Mouse (Mus musculus): ENCODE measurements around the gene Kcnk5. TPM values are rescaled to one million over a fixed set of nuclear protein-coding genes. Genes with fewer than 3 reads are reported as not detected.

Gene Kcnk5
- polyA plus RNA-seq, 1 experiment from 2014 or later = 5.5 TPM

DNA sequence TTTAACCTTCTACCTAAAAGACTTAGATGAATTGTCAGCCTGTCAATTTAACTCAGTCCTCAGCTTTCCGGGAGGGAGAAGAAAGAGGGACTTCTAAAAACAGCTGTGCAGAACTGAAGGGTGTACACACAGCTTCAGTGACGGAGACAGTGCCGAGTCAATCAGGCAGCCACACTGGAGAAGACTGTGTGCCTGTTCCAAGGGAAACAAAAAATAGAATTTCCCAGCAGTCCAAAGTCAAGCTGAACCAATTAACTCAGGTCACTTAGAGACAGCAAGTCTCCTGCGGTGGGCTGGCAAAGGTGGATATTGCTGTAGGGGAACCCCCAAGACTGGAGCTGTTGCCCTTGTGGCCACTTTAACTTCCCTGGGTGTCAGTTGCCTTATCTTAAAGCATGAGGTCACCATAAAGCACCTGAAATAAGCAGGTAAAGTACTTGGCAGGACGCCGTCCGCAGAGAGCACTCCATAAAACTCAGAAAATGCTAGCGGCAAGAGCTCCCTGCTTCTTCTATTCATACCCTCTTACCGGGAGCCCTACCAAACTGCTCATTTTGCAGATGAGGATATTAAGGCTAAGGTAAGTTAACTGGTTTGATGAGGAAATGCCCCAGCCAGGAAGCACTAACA is 4.0 kb downstream of the Kcnk5 start:
- H3K4me3 ChIP-seq (ENCODE audit: low read depth, low read length) = no peak overlapping the region
- WGBS = 74% methylated on average over 9 of the region's 9 CpGs
- H3K4me2 ChIP-seq (replicated peaks; ENCODE audit: low read depth, low read length) = no peak overlapping the region

GRCm38 (mm10) chr14:20175705-20176104 is 5.9 kb downstream of the Kcnk5 start:
- WGBS = 90% methylated on average over 4 of the region's 4 CpGs
- Histone ChIP-seq H3K27me3 (ENCODE audit: control insufficient read depth, insufficient read depth, low read length) (no peaks in the 10 kb centered on the region), H3K4me1 (ENCODE audit: control insufficient read depth, insufficient read depth, low read length) (peaks cover 10% of the 10 kb centered on the region; the same call in 1 of the 2 replicates), H3K9me3 (ENCODE audit: control insufficient read depth, low read depth, low read length) (no peaks in the 10 kb centered on the region), H3K36me3 (ENCODE audit: control insufficient read depth, insufficient read depth, low read length) (no peaks in the 10 kb centered on the region), H3K4me3 (ENCODE audit: low read depth, low read length) (no peak overlapping the region), H3K9ac (replicated peaks; ENCODE audit: low read depth, low read length) (no peak overlapping the region), H3K27ac (ENCODE audit: low read length) (no peak overlapping the region), H3K4me2 (replicated peaks; ENCODE audit: low read depth, low read length) (no peak overlapping the region)
- ATAC-seq (ENCODE audit: insufficient number of reproducible peaks, insufficient read depth, low FRiP score, low read depth) = no peak

More for the DNA sequence above, 4.0 kb downstream of the Kcnk5 start:
- Histone ChIP-seq H3K27me3 (ENCODE audit: control insufficient read depth, insufficient read depth, low read length) (no peaks in the 10 kb centered on the region), H3K27ac (ENCODE audit: low read length) (no peak overlapping the region), H3K36me3 (ENCODE audit: control insufficient read depth, insufficient read depth, low read length) (no peaks in the 10 kb centered on the region), H3K4me1 (ENCODE audit: control insufficient read depth, insufficient read depth, low read length) (peaks cover 10% of the 10 kb centered on the region; the same call in 1 of the 2 replicates), H3K9ac (replicated peaks; ENCODE audit: low read depth, low read length) (no peak overlapping the region), H3K9me3 (ENCODE audit: control insufficient read depth, low read depth, low read length) (no peaks in the 10 kb centered on the region)
- ATAC-seq (ENCODE audit: insufficient number of reproducible peaks, insufficient read depth, low FRiP score, low read depth) = no peak

DNA sequence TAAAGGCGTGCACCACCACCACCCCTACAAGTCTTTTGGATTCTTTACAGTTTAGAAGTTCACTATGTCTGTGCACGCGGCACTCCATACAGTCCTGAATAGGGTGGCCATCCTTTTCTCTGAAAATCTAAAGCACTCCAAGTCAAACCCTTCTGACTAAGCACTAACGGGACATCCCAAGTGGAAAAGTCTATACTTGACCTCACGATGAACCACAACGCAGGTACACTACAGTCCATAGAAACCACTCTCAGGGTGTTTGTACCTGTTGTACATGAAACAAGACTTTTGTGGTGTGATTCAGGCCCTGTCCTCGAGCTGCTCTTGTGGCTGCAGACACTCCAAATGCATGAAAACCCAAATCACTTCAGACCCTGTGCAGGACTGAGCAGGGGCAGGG is 6.5 kb downstream of the Kcnk5 start:
- H3K9ac ChIP-seq (replicated peaks; ENCODE audit: low read depth, low read length) = no peak overlapping the region
- no peak overlapping the region for H3K4me2 ChIP-seq (replicated peaks; ENCODE audit: low read depth, low read length)
- no peak overlapping the region for H3K4me3 ChIP-seq (ENCODE audit: low read depth, low read length)
- 89% methylated on average over 7 of the region's 7 CpGs for WGBS
- no peak overlapping the region for H3K27ac ChIP-seq (ENCODE audit: low read length)
- no peak for ATAC-seq (ENCODE audit: insufficient number of reproducible peaks, insufficient read depth, low FRiP score, low read depth)
- H3K36me3 ChIP-seq (ENCODE audit: control insufficient read depth, insufficient read depth, low read length) = no peaks in the 10 kb centered on the region
- H3K9me3 ChIP-seq (ENCODE audit: control insufficient read depth, low read depth, low read length) = no peaks in the 10 kb centered on the region
- H3K27me3 ChIP-seq (ENCODE audit: control insufficient read depth, insufficient read depth, low read length) = no peaks in the 10 kb centered on the region
- peaks cover 6% of the 10 kb centered on the region; the same call in 1 of the 2 replicates for H3K4me1 ChIP-seq (ENCODE audit: control insufficient read depth, insufficient read depth, low read length)

DNA sequence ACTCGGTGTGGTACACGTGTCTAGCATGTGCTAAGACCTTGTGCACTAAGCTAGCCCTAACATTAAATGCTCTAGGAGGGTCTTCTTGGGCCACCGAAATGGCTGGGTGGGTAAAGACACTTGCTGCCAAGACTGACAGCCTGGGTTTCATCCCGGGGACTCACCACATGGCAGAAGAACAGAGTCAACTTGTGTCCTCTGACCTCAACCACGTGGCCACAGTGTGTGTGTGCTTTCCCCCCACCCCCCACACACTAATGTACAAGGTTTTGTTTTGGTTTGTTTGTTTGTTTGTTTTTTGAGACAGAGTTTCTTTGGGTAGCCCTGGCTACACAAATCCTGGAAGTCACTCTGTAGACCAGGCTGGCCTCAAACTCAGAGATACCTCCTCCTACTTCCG is 6.9 kb downstream of the Kcnk5 start:
- no peaks in the 10 kb centered on the region for H3K36me3 ChIP-seq (ENCODE audit: control insufficient read depth, insufficient read depth, low read length)

GRCm38 (mm10) chr14:20173873-20174490 is 7.6 kb downstream of the Kcnk5 start:
- ATAC-seq (ENCODE audit: insufficient number of reproducible peaks, insufficient read depth, low FRiP score, low read depth) = no peak
- no peaks in the 10 kb centered on the region for H3K4me1 ChIP-seq (ENCODE audit: control insufficient read depth, insufficient read depth, low read length)

More for the DNA sequence above, 6.9 kb downstream of the Kcnk5 start:
- Histone ChIP-seq H3K4me2 (replicated peaks; ENCODE audit: low read depth, low read length) (no peak overlapping the region), H3K27ac (ENCODE audit: low read length) (no peak overlapping the region), H3K27me3 (ENCODE audit: control insufficient read depth, insufficient read depth, low read length) (no peaks in the 10 kb centered on the region), H3K9me3 (ENCODE audit: control insufficient read depth, low read depth, low read length) (no peaks in the 10 kb centered on the region), H3K4me1 (ENCODE audit: control insufficient read depth, insufficient read depth, low read length) (peaks cover 4% of the 10 kb centered on the region; the same call in 1 of the 2 replicates), H3K9ac (replicated peaks; ENCODE audit: low read depth, low read length) (no peak overlapping the region), H3K4me3 (ENCODE audit: low read depth, low read length) (no peak overlapping the region)
- ATAC-seq (ENCODE audit: insufficient number of reproducible peaks, insufficient read depth, low FRiP score, low read depth) = no peak
- WGBS = 88% methylated on average over 6 of the region's 6 CpGs

GRCm38 (mm10) chr14:20172924-20173323 is 8.7 kb downstream of the Kcnk5 start:
- ATAC-seq (ENCODE audit: insufficient number of reproducible peaks, insufficient read depth, low FRiP score, low read depth) = no peak
- Histone ChIP-seq H3K36me3 (ENCODE audit: control insufficient read depth, insufficient read depth, low read length) (no peaks in the 10 kb centered on the region), H3K4me1 (ENCODE audit: control insufficient read depth, insufficient read depth, low read length) (no peaks in the 10 kb centered on the region), H3K9me3 (ENCODE audit: control insufficient read depth, low read depth, low read length) (no peaks in the 10 kb centered on the region), H3K9ac (replicated peaks; ENCODE audit: low read depth, low read length) (no peak overlapping the region), H3K27ac (ENCODE audit: low read length) (no peak overlapping the region), H3K27me3 (ENCODE audit: control insufficient read depth, insufficient read depth, low read length) (no peaks in the 10 kb centered on the region), H3K4me2 (replicated peaks; ENCODE audit: low read depth, low read length) (no peak overlapping the region), H3K4me3 (ENCODE audit: low read depth, low read length) (no peak overlapping the region)
- 54% methylated on average over 4 of the region's 4 CpGs for WGBS

More at GRCm38 (mm10) chr14:20173873-20174490, 7.6 kb downstream of the Kcnk5 start:
- no peaks in the 10 kb centered on the region for H3K9me3 ChIP-seq (ENCODE audit: control insufficient read depth, low read depth, low read length)
- no peak overlapping the region for H3K4me2 ChIP-seq (replicated peaks; ENCODE audit: low read depth, low read length)
- H3K4me3 ChIP-seq (ENCODE audit: low read depth, low read length) = no peak overlapping the region
- H3K27ac ChIP-seq (ENCODE audit: low read length) = no peak overlapping the region
- H3K27me3 ChIP-seq (ENCODE audit: control insufficient read depth, insufficient read depth, low read length) = no peaks in the 10 kb centered on the region
- no peak overlapping the region for H3K9ac ChIP-seq (replicated peaks; ENCODE audit: low read depth, low read length)
- WGBS = 87% methylated on average over 14 of the region's 14 CpGs
- no peaks in the 10 kb centered on the region for H3K36me3 ChIP-seq (ENCODE audit: control insufficient read depth, insufficient read depth, low read length)

DNA sequence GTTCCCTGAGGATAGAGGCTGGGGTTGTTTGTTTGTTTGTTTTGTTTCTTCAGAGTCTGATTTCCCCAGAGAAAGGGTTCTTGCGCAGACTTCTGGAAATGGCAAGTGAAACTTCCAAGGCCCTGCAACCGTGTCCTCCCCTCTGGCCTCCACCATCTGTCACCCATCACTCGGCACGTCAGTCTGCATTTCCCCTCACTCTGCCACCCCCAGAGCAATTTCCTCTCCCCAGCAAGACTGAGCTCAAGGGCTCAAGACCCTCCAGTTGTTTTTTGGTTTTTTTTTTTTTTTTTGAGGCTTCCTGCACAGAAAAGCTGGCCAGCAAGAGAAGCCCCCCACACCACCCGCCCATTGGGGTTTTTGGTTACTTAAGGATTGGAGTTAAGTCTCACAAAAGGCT is 9.1 kb downstream of the Kcnk5 start:
- H3K9ac ChIP-seq (replicated peaks; ENCODE audit: low read depth, low read length) = no peak overlapping the region
- no peak for ATAC-seq (ENCODE audit: insufficient number of reproducible peaks, insufficient read depth, low FRiP score, low read depth)
- H3K4me2 ChIP-seq (replicated peaks; ENCODE audit: low read depth, low read length) = no peak overlapping the region
- H3K27ac ChIP-seq (ENCODE audit: low read length) = no peak overlapping the region
- no peaks in the 10 kb centered on the region for H3K4me1 ChIP-seq (ENCODE audit: control insufficient read depth, insufficient read depth, low read length)
- H3K9me3 ChIP-seq (ENCODE audit: control insufficient read depth, low read depth, low read length) = no peaks in the 10 kb centered on the region
- no peak overlapping the region for H3K4me3 ChIP-seq (ENCODE audit: low read depth, low read length)
- H3K36me3 ChIP-seq (ENCODE audit: control insufficient read depth, insufficient read depth, low read length) = no peaks in the 10 kb centered on the region
- no peaks in the 10 kb centered on the region for H3K27me3 ChIP-seq (ENCODE audit: control insufficient read depth, insufficient read depth, low read length)
- 61% methylated on average over 5 of the region's 5 CpGs for WGBS

GRCm38 (mm10) chr14:20171840-20172239 is 9.8 kb downstream of the Kcnk5 start:
- 81% methylated on average over 3 of the region's 3 CpGs for WGBS
- H3K4me2 ChIP-seq (replicated peaks; ENCODE audit: low read depth, low read length) = no peak overlapping the region

More at GRCm38 (mm10) chr14:20171840-20172239, 9.8 kb downstream of the Kcnk5 start:
- Histone ChIP-seq H3K4me1 (ENCODE audit: control insufficient read depth, insufficient read depth, low read length) (no peaks in the 10 kb centered on the region), H3K9ac (replicated peaks; ENCODE audit: low read depth, low read length) (no peak overlapping the region), H3K9me3 (ENCODE audit: control insufficient read depth, low read depth, low read length) (no peaks in the 10 kb centered on the region), H3K36me3 (ENCODE audit: control insufficient read depth, insufficient read depth, low read length) (no peaks in the 10 kb centered on the region), H3K27ac (ENCODE audit: low read length) (no peak overlapping the region), H3K27me3 (ENCODE audit: control insufficient read depth, insufficient read depth, low read length) (no peaks in the 10 kb centered on the region), H3K4me3 (ENCODE audit: low read depth, low read length) (no peak overlapping the region)
- no peak for ATAC-seq (ENCODE audit: insufficient number of reproducible peaks, insufficient read depth, low FRiP score, low read depth)
